Mouse (Mus musculus): ENCODE measurements around the gene Syt9. TPM values are rescaled to one million over a fixed set of nuclear protein-coding genes. Genes with fewer than 3 reads are reported as not detected.

Syt9 gene
- polyA plus RNA-seq, 1 experiment from 2014 or later = 2.5 TPM

- H3K27ac ChIP-seq (replicated peaks; ENCODE audit: low read depth, low read length) = peak overlapping the region; percentile 92
- peak overlapping the region; percentile 33 for H3K4me3 ChIP-seq (ENCODE audit: low read depth, low read length)
- no peaks in the 10 kb centered on the region for H3K27me3 ChIP-seq (ENCODE audit: control insufficient read depth, insufficient read depth, low read length)
- peak overlapping the region; percentile 60 for H3K9ac ChIP-seq (ENCODE audit: low read length)
- ATAC-seq (ENCODE audit: insufficient number of reproducible peaks, low FRiP score, low TSS enrichment, low read depth) = peak; percentile 50; the same call in 1 of the 2 replicates
- H3K4me2 ChIP-seq (ENCODE audit: low read depth, severe bottlenecking) = peak overlapping the region; percentile 45
- peaks cover 2% of the 10 kb centered on the region; the same call in 1 of the 2 replicates for H3K36me3 ChIP-seq (ENCODE audit: control insufficient read depth, insufficient read depth, low read length)
- no peaks in the 10 kb centered on the region for H3K9me3 ChIP-seq (ENCODE audit: control insufficient read depth, low read length)
- DNase-seq (ENCODE audit: low spot score) = no peak
- H3K4me1 ChIP-seq (ENCODE audit: control insufficient read depth, insufficient read depth, low read length) = peaks cover 7% of the 10 kb centered on the region
- WGBS = 44% methylated on average over 5 of the region's 5 CpGs
Observed at GRCm38 (mm10) chr7:107567674-107568073, 197.1 kb downstream of the Syt9 start.

- Histone ChIP-seq H3K27me3 (ENCODE audit: control insufficient read depth, insufficient read depth, low read length) (no peaks in the 10 kb centered on the region), H3K36me3 (ENCODE audit: control insufficient read depth, insufficient read depth, low read length) (peaks cover 2% of the 10 kb centered on the region; the same call in 1 of the 2 replicates), H3K27ac (replicated peaks; ENCODE audit: low read depth, low read length) (no peak overlapping the region), H3K4me3 (ENCODE audit: low read depth, low read length) (peak overlapping the region; percentile 8; the same call in 1 of the 2 replicates), H3K4me1 (ENCODE audit: control insufficient read depth, insufficient read depth, low read length) (peaks cover 7% of the 10 kb centered on the region), H3K9ac (ENCODE audit: low read length) (no peak overlapping the region), H3K9me3 (ENCODE audit: control insufficient read depth, low read length) (no peaks in the 10 kb centered on the region), H3K4me2 (ENCODE audit: low read depth, severe bottlenecking) (peak overlapping the region; percentile 35; the same call in 1 of the 2 replicates)
- 73% methylated on average over 4 of the region's 4 CpGs for WGBS
- no peak for ATAC-seq (ENCODE audit: insufficient number of reproducible peaks, low FRiP score, low TSS enrichment, low read depth)
- no peak for DNase-seq (ENCODE audit: low spot score)
Observed at GRCm38 (mm10) chr7:107568971-107569370, 198.4 kb downstream of the Syt9 start.

GRCm38 (mm10) chr7:107573856-107574255, 203.3 kb downstream of the Syt9 start:
- no peaks in the 10 kb centered on the region for H3K27me3 ChIP-seq (ENCODE audit: control insufficient read depth, insufficient read depth, low read length)
- 69% methylated on average over 2 of the region's 2 CpGs for WGBS
- ATAC-seq (ENCODE audit: insufficient number of reproducible peaks, low FRiP score, low TSS enrichment, low read depth) (no peak), DNase-seq (ENCODE audit: low spot score) (no peak)
- no peaks in the 10 kb centered on the region for H3K9me3 ChIP-seq (ENCODE audit: control insufficient read depth, low read length)
- no peak overlapping the region for H3K9ac ChIP-seq (ENCODE audit: low read length)
- peaks cover 2% of the 10 kb centered on the region; the same call in 1 of the 2 replicates for H3K36me3 ChIP-seq (ENCODE audit: control insufficient read depth, insufficient read depth, low read length)
- H3K27ac ChIP-seq (replicated peaks; ENCODE audit: low read depth, low read length) = no peak overlapping the region
- no peaks in the 10 kb centered on the region; the same call in 1 of the 2 replicates for H3K4me1 ChIP-seq (ENCODE audit: control insufficient read depth, insufficient read depth, low read length)
- no peak overlapping the region for H3K4me2 ChIP-seq (ENCODE audit: low read depth, severe bottlenecking)
- H3K4me3 ChIP-seq (ENCODE audit: low read depth, low read length) = no peak overlapping the region

GRCm38 (mm10) chr7:107574276-107574675, 203.7 kb downstream of the Syt9 start:
- Histone ChIP-seq H3K27ac (replicated peaks; ENCODE audit: low read depth, low read length) (no peak overlapping the region), H3K36me3 (ENCODE audit: control insufficient read depth, insufficient read depth, low read length) (peaks cover 2% of the 10 kb centered on the region; the same call in 1 of the 2 replicates), H3K9me3 (ENCODE audit: control insufficient read depth, low read length) (no peaks in the 10 kb centered on the region), H3K9ac (ENCODE audit: low read length) (no peak overlapping the region), H3K4me2 (ENCODE audit: low read depth, severe bottlenecking) (no peak overlapping the region), H3K4me3 (ENCODE audit: low read depth, low read length) (no peak overlapping the region), H3K4me1 (ENCODE audit: control insufficient read depth, insufficient read depth, low read length) (no peaks in the 10 kb centered on the region), H3K27me3 (ENCODE audit: control insufficient read depth, insufficient read depth, low read length) (no peaks in the 10 kb centered on the region)
- no peak for DNase-seq (ENCODE audit: low spot score)
- ATAC-seq (ENCODE audit: insufficient number of reproducible peaks, low FRiP score, low TSS enrichment, low read depth) = no peak
- WGBS = 86% methylated on average over 3 of the region's 3 CpGs

- Histone ChIP-seq H3K36me3 (ENCODE audit: control insufficient read depth, insufficient read depth, low read length) (0 out of 2 replicates have a peak, but pooled peaks cover 2% of the 10 kb centered on the region), H3K4me2 (ENCODE audit: low read depth, severe bottlenecking) (no peak overlapping the region), H3K27ac (replicated peaks; ENCODE audit: low read depth, low read length) (no peak overlapping the region), H3K9ac (ENCODE audit: low read length) (no peak overlapping the region), H3K9me3 (ENCODE audit: control insufficient read depth, low read length) (no peaks in the 10 kb centered on the region), H3K4me1 (ENCODE audit: control insufficient read depth, insufficient read depth, low read length) (peaks cover 8% of the 10 kb centered on the region), H3K27me3 (ENCODE audit: control insufficient read depth, insufficient read depth, low read length) (no peaks in the 10 kb centered on the region), H3K4me3 (ENCODE audit: low read depth, low read length) (no peak overlapping the region)
- DNase-seq (ENCODE audit: low spot score) (no peak), ATAC-seq (ENCODE audit: insufficient number of reproducible peaks, low FRiP score, low TSS enrichment, low read depth) (no peak)
- 65% methylated on average over 2 of the region's 2 CpGs for WGBS
Observed at GRCm38 (mm10) chr7:107592641-107593040, 222.1 kb downstream of the Syt9 start.

- ATAC-seq (ENCODE audit: insufficient number of reproducible peaks, low FRiP score, low TSS enrichment, low read depth) (no peak), DNase-seq (ENCODE audit: low spot score) (no peak)
- Histone ChIP-seq H3K36me3 (ENCODE audit: control insufficient read depth, insufficient read depth, low read length) (0 out of 2 replicates have a peak, but pooled peaks cover 2% of the 10 kb centered on the region), H3K9me3 (ENCODE audit: control insufficient read depth, low read length) (no peaks in the 10 kb centered on the region), H3K27me3 (ENCODE audit: control insufficient read depth, insufficient read depth, low read length) (no peaks in the 10 kb centered on the region), H3K27ac (replicated peaks; ENCODE audit: low read depth, low read length) (no peak overlapping the region), H3K4me2 (ENCODE audit: low read depth, severe bottlenecking) (peak overlapping the region; percentile 84; the same call in 1 of the 2 replicates), H3K4me3 (ENCODE audit: low read depth, low read length) (no peak overlapping the region), H3K4me1 (ENCODE audit: control insufficient read depth, insufficient read depth, low read length) (peaks cover 9% of the 10 kb centered on the region), H3K9ac (ENCODE audit: low read length) (no peak overlapping the region)
- WGBS = 34% methylated on average over 7 of the region's 7 CpGs
Observed at GRCm38 (mm10) chr7:107593904-107594303, 223.4 kb downstream of the Syt9 start.

GRCm38 (mm10) chr7:107594325-107594856, 223.9 kb downstream of the Syt9 start:
- Histone ChIP-seq H3K4me2 (ENCODE audit: low read depth, severe bottlenecking) (peak overlapping the region; percentile 84), H3K27me3 (ENCODE audit: control insufficient read depth, insufficient read depth, low read length) (no peaks in the 10 kb centered on the region), H3K4me1 (ENCODE audit: control insufficient read depth, insufficient read depth, low read length) (peaks cover 9% of the 10 kb centered on the region), H3K9me3 (ENCODE audit: control insufficient read depth, low read length) (no peaks in the 10 kb centered on the region), H3K27ac (replicated peaks; ENCODE audit: low read depth, low read length) (0 out of 2 replicates have a peak overlapping the region, but pooled peaks have one; percentile 8), H3K4me3 (ENCODE audit: low read depth, low read length) (peak overlapping the region; percentile 48), H3K9ac (ENCODE audit: low read length) (peak overlapping the region; percentile 47), H3K36me3 (ENCODE audit: control insufficient read depth, insufficient read depth, low read length) (0 out of 2 replicates have a peak, but pooled peaks cover 2% of the 10 kb centered on the region)
- ATAC-seq (ENCODE audit: insufficient number of reproducible peaks, low FRiP score, low TSS enrichment, low read depth) = peak; percentile 58
- 3% methylated on average over 16 of the region's 16 CpGs for WGBS
- peak; percentile 70 for DNase-seq (ENCODE audit: low spot score)

- peak within 1 kb of the TSS; percentile 48 for H3K4me3 ChIP-seq (ENCODE audit: low read depth, low read length)
- under 1% methylated on average over 23 of the region's 24 CpGs for WGBS
- 0 out of 2 replicates have a peak, but pooled peaks cover 2% of the 10 kb centered on the region for H3K36me3 ChIP-seq (ENCODE audit: control insufficient read depth, insufficient read depth, low read length)
- H3K4me2 ChIP-seq (ENCODE audit: low read depth, severe bottlenecking) = peak within 1 kb of the TSS; percentile 84
- H3K27ac ChIP-seq (replicated peaks; ENCODE audit: low read depth, low read length) = 0 out of 2 replicates have a peak within 1 kb of the TSS, but pooled peaks have one; percentile 8
- DNase-seq (ENCODE audit: low spot score) = peak; percentile 94
- no peaks in the 10 kb centered on the region for H3K27me3 ChIP-seq (ENCODE audit: control insufficient read depth, insufficient read depth, low read length)
- H3K9me3 ChIP-seq (ENCODE audit: control insufficient read depth, low read length) = no peaks in the 10 kb centered on the region
- H3K9ac ChIP-seq (ENCODE audit: low read length) = peak within 1 kb of the TSS; percentile 47
- ATAC-seq (ENCODE audit: insufficient number of reproducible peaks, low FRiP score, low TSS enrichment, low read depth) = peak; percentile 95
- H3K4me1 ChIP-seq (ENCODE audit: control insufficient read depth, insufficient read depth, low read length) = peaks cover 9% of the 10 kb centered on the region
Observed at GRCm38 (mm10) chr7:107594857-107595402, 224.4 kb downstream of the Syt9 start, which contains the start of gene Ppfibp2. Gene Ppfibp2, plus strand, starts transcription at chr7:107595207.
